Mouse (Mus musculus): ENCODE data around the gene Mlx.
"Not testable (repeated sequence)": the region's sequence is repeated elsewhere in the genome, so short reads cannot be mapped to it uniquely, and the experiment has no call there.

- TF ChIP-seq POLR2A (IDR thresholded peaks at IDR 0.05; ENCODE audit: low read depth, low read length); CHD2 (IDR thresholded peaks at IDR 0.05; ENCODE audit: low read length); KAT2A (IDR thresholded peaks at IDR 0.05; ENCODE audit: insufficient replicate concordance, low read length): not testable (repeated sequence)
These were observed 37.9 kb downstream of the Mlx start for GRCm38 (mm10) chr11:101125008-101125407.
